In the genomic region with DNA sequence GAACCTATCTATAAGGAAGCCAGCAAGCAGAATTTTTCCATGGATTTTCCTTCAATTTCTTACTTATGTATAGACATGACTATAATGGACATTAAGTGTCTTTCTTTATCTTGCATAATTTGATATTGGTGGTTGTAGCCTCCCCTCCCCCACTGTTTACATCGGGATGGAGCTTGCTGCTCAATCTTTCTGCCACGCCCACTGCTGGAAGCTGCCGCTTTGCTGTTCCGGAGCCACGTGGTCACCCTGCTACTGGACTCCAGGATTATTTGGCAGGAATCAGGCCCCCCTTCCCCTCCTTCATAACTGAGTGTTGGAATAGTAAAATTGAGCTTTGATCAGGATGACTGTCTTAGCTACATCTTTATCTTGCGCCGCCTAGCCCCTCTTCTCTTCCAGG, we compare ENCODE assay signal across 11 mouse cellular contexts. TPM values are rescaled to one million over a fixed set of nuclear protein-coding genes. Genes with fewer than 3 reads are reported as not detected.
DNase-seq lines count a peak whose midpoint lies in the region; ATAC-seq and TF ChIP-seq lines count a peak whose summit lies in the region.
"Had no signal": no experiment of that assay in that cellular context is flagged by ENCODE, and none has a peak within 500 bp of the region (broad histone marks: within the 10 kb centered on the region; RNA-seq: fewer than 3 reads in every experiment).

No protein-coding gene starts in this region.

- TF ChIP-seq CTCF in forebrain, postnatal 0 days (IDR thresholded peaks at IDR 0.05; ENCODE audit: low read depth), result no peak

- 42% methylated on average over 7 of the region's 7 CpGs for WGBS in kidney, embryonic 15.5 days
- 31% methylated on average over 7 of the region's 7 CpGs for WGBS in heart, embryonic 13.5 days
- WGBS in forebrain, postnatal 0 days, result 37% methylated on average over 7 of the region's 7 CpGs

- no peaks in the 10 kb centered on the region for H3K9me3 ChIP-seq in kidney, embryonic 15.5 days (replicated peaks)
- no peaks in the 10 kb centered on the region for H3K9me3 ChIP-seq in heart, embryonic 13.5 days
- H3K9me3 ChIP-seq in forebrain, postnatal 0 days (ENCODE audit: low read length), result no peaks in the 10 kb centered on the region
- H3K9me3 ChIP-seq: heart, embryonic 15.5 days; limb, embryonic 15.5 days had no signal

- H3K4me3 ChIP-seq in kidney, embryonic 15.5 days (replicated peaks), result no peak overlapping the region
- H3K4me3 ChIP-seq in heart, embryonic 13.5 days, result no peak overlapping the region
- no peak overlapping the region for H3K4me3 ChIP-seq in forebrain, postnatal 0 days (ENCODE audit: low read depth, low read length)
- H3K4me3 ChIP-seq: heart, embryonic 15.5 days; limb, embryonic 15.5 days had no signal

- H3K36me3 ChIP-seq in kidney, embryonic 15.5 days, result no peaks in the 10 kb centered on the region
- no peaks in the 10 kb centered on the region for H3K36me3 ChIP-seq in heart, embryonic 13.5 days
- no peaks in the 10 kb centered on the region for H3K36me3 ChIP-seq in forebrain, postnatal 0 days (ENCODE audit: insufficient read depth)
- H3K36me3 ChIP-seq: heart, embryonic 15.5 days; limb, embryonic 15.5 days had no signal

- no peak for DNase-seq in kidney, adult 11 months
- peak; percentile 29 to 34 for DNase-seq in cerebellum, postnatal 14 days
- DNase-seq in lung, postnatal 14 days, result peak; percentile 19
- DNase-seq in forebrain, postnatal 0 days, result no peak
- no peak for DNase-seq in frontal cortex, postnatal 14 days (ENCODE audit: low spot score in 2 of 2)
- DNase-seq: right cerebral cortex, postnatal 4 days; thymus, postnatal 14 days had no signal

- no peaks in the 10 kb centered on the region for H3K27me3 ChIP-seq in kidney, embryonic 15.5 days
- no peaks in the 10 kb centered on the region for H3K27me3 ChIP-seq in heart, embryonic 13.5 days (replicated peaks)
- no peaks in the 10 kb centered on the region for H3K27me3 ChIP-seq in forebrain, postnatal 0 days (ENCODE audit: insufficient read depth, low read length)
- H3K27me3 ChIP-seq: heart, embryonic 15.5 days; limb, embryonic 15.5 days had no signal

- 0 out of 2 replicates have a peak, but pooled peaks cover 3% of the 10 kb centered on the region for H3K4me1 ChIP-seq in kidney, embryonic 15.5 days
- peaks cover 26% of the 10 kb centered on the region for H3K4me1 ChIP-seq in heart, embryonic 13.5 days
- H3K4me1 ChIP-seq in forebrain, postnatal 0 days (ENCODE audit: insufficient read depth), result no peaks in the 10 kb centered on the region
- H3K4me1 ChIP-seq: limb, embryonic 15.5 days had no signal

- H3K9ac ChIP-seq in kidney, embryonic 15.5 days, result no peak overlapping the region
- no peak overlapping the region for H3K9ac ChIP-seq in heart, embryonic 13.5 days
- H3K9ac ChIP-seq in forebrain, postnatal 0 days, result no peak overlapping the region
- H3K9ac ChIP-seq: heart, embryonic 15.5 days; limb, embryonic 15.5 days had no signal

- no peak overlapping the region for H3K27ac ChIP-seq in kidney, embryonic 15.5 days
- no peak overlapping the region for H3K27ac ChIP-seq in heart, embryonic 13.5 days (replicated peaks)
- H3K27ac ChIP-seq in forebrain, postnatal 0 days (ENCODE audit: low read depth, low read length), result no peak overlapping the region
- H3K27ac ChIP-seq: heart, embryonic 15.5 days; limb, embryonic 15.5 days had no signal

- no peak for ATAC-seq in kidney, embryonic 15.5 days (replicated peaks; ENCODE audit: low FRiP score)
- ATAC-seq in heart, embryonic 13.5 days (ENCODE audit: extremely low read depth, insufficient number of reproducible peaks, low FRiP score, low TSS enrichment), result no peak
- ATAC-seq in forebrain, postnatal 0 days, result no peak

- H3K4me2 ChIP-seq in kidney, embryonic 15.5 days, result peak overlapping the region; percentile 25; the same call in 1 of the 2 replicates
- peak overlapping the region; percentile 25 for H3K4me2 ChIP-seq in heart, embryonic 13.5 days
- no peak overlapping the region for H3K4me2 ChIP-seq in forebrain, postnatal 0 days (ENCODE audit: low read depth)
- H3K4me2 ChIP-seq: heart, embryonic 15.5 days; limb, embryonic 15.5 days had no signal

RNA-seq across cellular contexts. Expression of a gene that starts 46.2 kb away (rescaled TPM):
- polyA plus RNA-seq in kidney, embryonic 15.5 days (2015; fragmentation: Nextera tagmentation; extraction: Ambion mirVana), result 10.1 and 10.8 TPM in 2 replicates
- polyA plus RNA-seq in heart, embryonic 13.5 days (2015; fragmentation: Nextera tagmentation; extraction: Ambion mirVana), result 63.6 and 73.2 TPM in 2 replicates
- 117 and 140 TPM in 2 replicates for total RNA-seq in forebrain, postnatal 0 days (2014; rRNA removed)
- polyA plus RNA-seq in forebrain, postnatal 0 days (2015; fragmentation: Nextera tagmentation; extraction: Ambion mirVana), result 19.0 and 27.4 TPM in 2 replicates

Comparison
In these comparisons a context has a peak if more than half of its experiments do, and no peak if none do; other contexts are left out.
1. DNase-seq: peak in cerebellum, postnatal 14 days (2 of 2) and lung, postnatal 14 days (single experiment); none in kidney, adult 11 months (single experiment), forebrain, postnatal 0 days (single experiment) and frontal cortex, postnatal 14 days (0 of 2).